ENCODE assay signal across 24 mouse cellular contexts in genomic region chr15:88033725-88034124, GRCm38 (mm10).
DNase-seq lines count a peak whose midpoint lies in the region; ATAC-seq and TF ChIP-seq lines count a peak whose summit lies in the region.
"Had no signal": no experiment of that assay in that cellular context is flagged by ENCODE, and none has a peak within 500 bp of the region (broad histone marks: within the 10 kb centered on the region; RNA-seq: fewer than 3 reads in every experiment).

No protein-coding gene starts in this region.

- TF ChIP-seq EP300 in stomach, postnatal 0 days (optimal IDR thresholded peaks at IDR 0.05): no peak

- H3K4me3 ChIP-seq in lung, adult 2 months (replicated peaks; ENCODE audit: extremely low read depth, low read depth, low read length): no peak overlapping the region
- H3K4me3 ChIP-seq in cortical plate, adult 2 months (ENCODE audit: insufficient read depth, low read length): no peak overlapping the region
- H3K4me3 ChIP-seq in stomach, postnatal 0 days (ENCODE audit: low read depth, low read length): no peak overlapping the region
- H3K4me3 ChIP-seq in limb, embryonic 10.5 days: no peak overlapping the region
- H3K4me3 ChIP-seq: embryonic facial prominence, embryonic 10.5 days; hindbrain, embryonic 13.5 days; limb, embryonic 15.5 days had no signal

- no peak overlapping the region for H3K9ac ChIP-seq in stomach, postnatal 0 days (ENCODE audit: low read length)
- H3K9ac ChIP-seq: hindbrain, embryonic 13.5 days; limb, embryonic 15.5 days; liver, embryonic 14.5 days had no signal

- H3K27me3 ChIP-seq in stomach, postnatal 0 days (ENCODE audit: control insufficient read depth, insufficient read depth, low read length): no peaks in the 10 kb centered on the region
- 0 out of 2 replicates have a peak, but pooled peaks cover 4% of the 10 kb centered on the region for H3K27me3 ChIP-seq in limb, embryonic 10.5 days (ENCODE audit: low read depth, poor library complexity, severe bottlenecking)
- H3K27me3 ChIP-seq: limb, embryonic 15.5 days had no signal

- H3K27ac ChIP-seq in cortical plate, adult 2 months (ENCODE audit: insufficient read depth, low read length): no peak overlapping the region
- no peak overlapping the region for H3K27ac ChIP-seq in stomach, postnatal 0 days (replicated peaks)
- H3K27ac ChIP-seq in limb, embryonic 10.5 days: no peak overlapping the region
- H3K27ac ChIP-seq: embryonic facial prominence, embryonic 10.5 days; hindbrain, embryonic 13.5 days; limb, embryonic 15.5 days; liver, embryonic 14.5 days; macrophage had no signal

- ATAC-seq in stomach, postnatal 0 days (ENCODE audit: low FRiP score, low TSS enrichment): no peak
- ATAC-seq: CD4-positive, CD25-positive, alpha-beta regulatory T cell, adult 4 months; forebrain, embryonic 16.5 days; midbrain, embryonic 16.5 days had no signal

- TF ChIP-seq CTCF in lung, adult 2 months (IDR thresholded peaks at IDR 0.05; ENCODE audit: insufficient read depth, low read length): peak; percentile 62
- 0 out of 2 replicates have a peak, but pooled peaks have one; percentile 31 for TF ChIP-seq CTCF in cortical plate, adult 2 months (IDR thresholded peaks at IDR 0.05; ENCODE audit: extremely low read depth, insufficient read depth, low read length)
- peak; percentile 22; the same call in 1 of the 2 replicates for TF ChIP-seq CTCF in stomach, postnatal 0 days (IDR thresholded peaks at IDR 0.05; ENCODE audit: low read depth)

- TF ChIP-seq POLR2A in lung, adult 2 months (IDR thresholded peaks at IDR 0.05; ENCODE audit: borderline replicate concordance, extremely low read depth, low read depth, low read length): no peak
- TF ChIP-seq POLR2A in cortical plate, adult 2 months (IDR thresholded peaks at IDR 0.05; ENCODE audit: extremely low read depth, insufficient read depth, low read length): no peak

- H3K9me3 ChIP-seq in stomach, postnatal 0 days (ENCODE audit: control insufficient read depth, low read length): no peaks in the 10 kb centered on the region
- H3K9me3 ChIP-seq in limb, embryonic 10.5 days (replicated peaks): no peaks in the 10 kb centered on the region
- H3K9me3 ChIP-seq: embryonic facial prominence, embryonic 10.5 days; hindbrain, embryonic 13.5 days; limb, embryonic 15.5 days had no signal

- no peaks in the 10 kb centered on the region for H3K36me3 ChIP-seq in stomach, postnatal 0 days (ENCODE audit: control insufficient read depth, insufficient read depth, low read length)
- H3K36me3 ChIP-seq in limb, embryonic 10.5 days: no peaks in the 10 kb centered on the region
- H3K36me3 ChIP-seq: embryonic facial prominence, embryonic 10.5 days; hindbrain, embryonic 13.5 days; limb, embryonic 15.5 days had no signal

- no peaks in the 10 kb centered on the region for H3K4me1 ChIP-seq in lung, adult 2 months (ENCODE audit: control insufficient read depth, insufficient read depth, low read length)
- H3K4me1 ChIP-seq in cortical plate, adult 2 months (ENCODE audit: control insufficient read depth, insufficient read depth, low read length): no peaks in the 10 kb centered on the region
- H3K4me1 ChIP-seq in stomach, postnatal 0 days (replicated peaks; ENCODE audit: control insufficient read depth, insufficient read depth): no peaks in the 10 kb centered on the region
- H3K4me1 ChIP-seq in limb, embryonic 10.5 days: 0 out of 2 replicates have a peak, but pooled peaks cover 2% of the 10 kb centered on the region
- H3K4me1 ChIP-seq: limb, embryonic 15.5 days had no signal

- 67% methylated on average over 4 of the region's 4 CpGs for WGBS in lung, adult 2 months
- 69% methylated on average over 4 of the region's 4 CpGs for WGBS in stomach, postnatal 0 days
- WGBS in limb, embryonic 10.5 days: 81% methylated on average over 4 of the region's 4 CpGs

- H3K4me2 ChIP-seq in stomach, postnatal 0 days (replicated peaks; ENCODE audit: low read depth): no peak overlapping the region
- H3K4me2 ChIP-seq: hindbrain, embryonic 13.5 days; limb, embryonic 15.5 days had no signal

- DNase-seq in embryo, embryonic 10.5 days (ENCODE audit: low spot score): peak; percentile 3
- no peak for DNase-seq in embryo, embryonic 10 days (ENCODE audit: low spot score)
- no peak for DNase-seq in lung, adult 2 months
- DNase-seq in lung, postnatal 4 days: no peak
- no peak for DNase-seq in stomach, postnatal 0 days (ENCODE audit: low spot score)
- DNase-seq in limb, embryonic 10.5 days (ENCODE audit: low spot score): no peak
- DNase-seq: adrenal gland, postnatal 25 days; cerebellum, adult 11 months; cerebellum, postnatal 36 days; gastrocnemius, postnatal 14 days; heart, adult 18-20 months; heart, postnatal 36 days; kidney, adult 9 months; kidney, postnatal 14 days; layer of hippocampus, postnatal 36 days had no signal
